Mouse (Mus musculus): ENCODE results near the gene Wipi2.

The Wipi2 gene

GRCm38 (mm10) chr5:142627398-142627797, at the start of gene Wipi2:
Gene Wipi2 (plus strand): TSS chr5:142627698.
- no peak for DNase-seq (ENCODE audit: low spot score in 2 of 2)

- DNase-seq (ENCODE audit: low spot score in 2 of 2): no peak
These were observed 49.3 kb upstream of the Wipi2 start for GRCm38 (mm10) chr5:142578192-142578591.

GRCm38 (mm10) chr5:142581517-142581916, 46.0 kb upstream of the Wipi2 start:
- peak; percentile 59 to 62 for DNase-seq (ENCODE audit: low spot score in 2 of 2)

- DNase-seq (ENCODE audit: low spot score in 2 of 2): peak in 1 of 2 experiments; percentile 43
These were observed 43.8 kb upstream of the Wipi2 start for GRCm38 (mm10) chr5:142583616-142584126.

GRCm38 (mm10) chr5:142590953-142591616, 36.4 kb upstream of the Wipi2 start:
- no peak for DNase-seq (ENCODE audit: low spot score in 2 of 2)

GRCm38 (mm10) chr5:142595698-142596097, 31.8 kb upstream of the Wipi2 start:
- no peak for DNase-seq (ENCODE audit: low spot score in 2 of 2)

GRCm38 (mm10) chr5:142596723-142597122, 30.8 kb upstream of the Wipi2 start:
- no peak for DNase-seq (ENCODE audit: low spot score in 2 of 2)

- no peak for DNase-seq (ENCODE audit: low spot score in 2 of 2)
These were observed 29.7 kb upstream of the Wipi2 start for GRCm38 (mm10) chr5:142597648-142598390.

- DNase-seq (ENCODE audit: low spot score in 2 of 2): no peak
These were observed 23.1 kb upstream of the Wipi2 start for GRCm38 (mm10) chr5:142604379-142604778.

- DNase-seq (ENCODE audit: low spot score in 2 of 2): no peak
These were observed 22.2 kb upstream of the Wipi2 start for GRCm38 (mm10) chr5:142605288-142605687.

GRCm38 (mm10) chr5:142608259-142608988, 19.1 kb upstream of the Wipi2 start, which contains the start of gene Mmd2:
Gene Mmd2 (minus strand): TSS chr5:142608800.
- DNase-seq (ENCODE audit: low spot score in 2 of 2): peak; percentile 40 to 46

- no peak for DNase-seq (ENCODE audit: low spot score in 2 of 2)
These were observed 18.5 kb upstream of the Wipi2 start for GRCm38 (mm10) chr5:142608989-142609325.

GRCm38 (mm10) chr5:142610362-142610761, 17.1 kb upstream of the Wipi2 start:
- no peak for DNase-seq (ENCODE audit: low spot score in 2 of 2)

GRCm38 (mm10) chr5:142614513-142614912, 13.0 kb upstream of the Wipi2 start:
- DNase-seq (ENCODE audit: low spot score in 2 of 2): no peak

- no peak for DNase-seq (ENCODE audit: low spot score in 2 of 2)
These were observed 11.9 kb upstream of the Wipi2 start for GRCm38 (mm10) chr5:142615638-142616037.

- no peak for DNase-seq (ENCODE audit: low spot score in 2 of 2)
These were observed 11.2 kb upstream of the Wipi2 start for GRCm38 (mm10) chr5:142616326-142616725.

GRCm38 (mm10) chr5:142619866-142620265, 7.6 kb upstream of the Wipi2 start:
- DNase-seq (ENCODE audit: low spot score in 2 of 2): peak; percentile 44 to 52

GRCm38 (mm10) chr5:142621421-142621820, 6.1 kb upstream of the Wipi2 start:
- no peak for DNase-seq (ENCODE audit: low spot score in 2 of 2)

GRCm38 (mm10) chr5:142622134-142622533, 5.4 kb upstream of the Wipi2 start:
- no peak for DNase-seq (ENCODE audit: low spot score in 2 of 2)

- no peak for DNase-seq (ENCODE audit: low spot score in 2 of 2)
These were observed 4.4 kb upstream of the Wipi2 start for GRCm38 (mm10) chr5:142623080-142623479.

- DNase-seq (ENCODE audit: low spot score in 2 of 2): peak; percentile 91 to 95
These were observed 1.5 kb downstream of the Wipi2 start for GRCm38 (mm10) chr5:142628726-142629662.

Data from frontal cortex, postnatal 25 days (tissue).